Mouse (Mus musculus) splenic B cell, adult 2 months (primary cell): Measurements from ENCODE around the gene Papss1.
A peak's percentile ranks its signal among the peaks of the same experiment; 100 is the strongest.

ENCODE experiments used
- DNase-seq: peaks from one replicate; pipeline ENCODE4 v3.0.0-alpha.2; 2011; ENCODE audit warnings: low read depth, low spot score
- H3K27me3 ChIP-seq: 2 replicates; pipeline ENCODE4 v1.6.1; 2012; ENCODE audit warnings: mild to moderate bottlenecking, low read length, moderate library complexity, mixed read lengths; ENCODE audit not compliant: control insufficient read depth, poor library complexity, insufficient read depth, severe bottlenecking
- H3K36me3 ChIP-seq: 2 replicates; pipeline ENCODE4 v1.6.1; 2012; ENCODE audit warnings: mild to moderate bottlenecking, low read length, moderate library complexity, mixed read lengths; ENCODE audit not compliant: control insufficient read depth, poor library complexity, insufficient read depth, severe bottlenecking

The Papss1 gene

DNA sequence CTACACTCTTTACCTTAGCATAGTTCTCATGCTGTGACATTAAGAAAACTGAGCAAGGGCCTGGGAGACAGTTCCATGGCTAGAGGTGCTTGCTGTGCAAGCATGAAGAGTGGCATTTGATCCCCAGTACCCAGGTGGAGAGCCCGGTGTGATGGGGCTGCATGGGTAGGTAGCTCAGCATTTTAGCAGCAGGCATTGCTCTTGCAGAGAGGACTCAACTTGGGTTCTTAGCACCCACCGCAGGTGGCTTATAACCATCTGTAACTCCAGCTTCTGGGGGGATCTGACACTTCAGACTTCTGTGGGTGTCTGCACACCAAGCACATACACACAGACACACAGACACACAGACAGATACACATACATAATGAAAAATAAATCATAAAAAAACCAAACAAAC, 69.5 kb downstream of the Papss1 start:
- H3K36me3 ChIP-seq: no peaks in the 10 kb centered on the region; the same call in 1 of the 2 replicates
- no peak for DNase-seq
- H3K27me3 ChIP-seq: no peaks in the 10 kb centered on the region

DNA sequence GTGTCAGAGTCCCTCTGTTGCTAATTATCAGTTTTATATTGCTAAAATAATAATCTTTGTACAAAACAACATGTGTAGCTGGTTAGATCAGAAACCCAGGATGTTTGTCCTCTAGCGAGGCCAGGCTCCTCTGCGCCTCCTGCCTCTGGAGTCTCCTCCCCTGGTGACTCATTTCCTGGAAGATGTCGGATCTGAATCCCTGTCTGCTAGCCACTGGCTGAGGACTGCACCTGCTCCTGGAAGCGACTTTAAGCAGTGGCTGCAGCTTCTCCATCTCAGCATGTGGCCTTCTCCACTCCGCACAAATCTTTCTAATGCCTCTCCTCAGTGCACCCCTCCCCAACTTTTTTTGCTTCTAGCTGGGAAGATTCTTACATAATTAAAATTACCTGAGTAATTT, 71.6 kb downstream of the Papss1 start:
- DNase-seq: no peak
- Histone ChIP-seq H3K27me3 (no peaks in the 10 kb centered on the region), H3K36me3 (no peaks in the 10 kb centered on the region; the same call in 1 of the 2 replicates)

- Histone ChIP-seq H3K27me3 (no peaks in the 10 kb centered on the region), H3K36me3 (no peaks in the 10 kb centered on the region; the same call in 1 of the 2 replicates)
- DNase-seq: no peak
These were observed 72.4 kb downstream of the Papss1 start for GRCm38 (mm10) chr3:131637008-131637407.

DNA sequence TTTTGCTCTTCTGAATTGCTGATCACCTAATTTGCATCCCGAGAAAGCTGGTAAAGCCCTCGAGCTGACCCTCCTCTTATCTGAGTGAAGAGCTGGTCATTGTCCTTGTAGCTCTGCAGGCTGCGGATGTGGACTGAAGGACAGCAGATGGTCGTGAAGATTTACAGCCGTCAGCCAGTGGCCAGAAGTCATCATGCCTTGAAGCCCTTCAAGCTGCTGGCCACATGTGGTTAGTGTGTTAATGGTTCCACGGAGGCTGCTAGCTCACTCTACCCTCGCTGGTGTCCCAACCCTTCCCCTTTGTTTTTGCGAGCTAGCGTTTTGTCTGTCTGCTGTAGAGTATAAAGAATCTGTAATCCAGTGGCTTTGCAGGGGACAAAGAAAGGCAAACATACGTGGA, 73.1 kb downstream of the Papss1 start:
- no peaks in the 10 kb centered on the region for H3K27me3 ChIP-seq
- no peaks in the 10 kb centered on the region; the same call in 1 of the 2 replicates for H3K36me3 ChIP-seq
- no peak for DNase-seq

DNA sequence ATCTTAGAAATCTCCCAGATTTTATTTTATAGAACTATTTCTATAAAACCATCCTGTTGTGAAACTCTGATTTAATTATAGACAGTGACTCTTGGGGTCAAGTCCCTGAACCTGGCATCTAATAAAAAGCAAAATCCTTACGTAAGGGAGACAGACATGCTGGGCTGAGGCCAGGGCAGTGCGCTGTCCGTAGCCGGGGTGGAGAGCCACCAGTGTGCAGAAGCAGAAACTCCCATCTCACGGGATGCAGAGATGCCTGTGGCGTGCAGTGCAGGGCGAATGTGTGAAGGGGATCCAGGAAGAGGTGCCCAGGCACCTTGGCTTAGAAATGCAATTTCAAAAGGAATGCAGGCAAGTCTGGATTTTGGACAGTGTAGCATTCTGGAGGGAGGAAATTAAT, 73.6 kb downstream of the Papss1 start:
- Histone ChIP-seq H3K36me3 (no peaks in the 10 kb centered on the region; the same call in 1 of the 2 replicates), H3K27me3 (no peaks in the 10 kb centered on the region)
- DNase-seq: no peak

DNA sequence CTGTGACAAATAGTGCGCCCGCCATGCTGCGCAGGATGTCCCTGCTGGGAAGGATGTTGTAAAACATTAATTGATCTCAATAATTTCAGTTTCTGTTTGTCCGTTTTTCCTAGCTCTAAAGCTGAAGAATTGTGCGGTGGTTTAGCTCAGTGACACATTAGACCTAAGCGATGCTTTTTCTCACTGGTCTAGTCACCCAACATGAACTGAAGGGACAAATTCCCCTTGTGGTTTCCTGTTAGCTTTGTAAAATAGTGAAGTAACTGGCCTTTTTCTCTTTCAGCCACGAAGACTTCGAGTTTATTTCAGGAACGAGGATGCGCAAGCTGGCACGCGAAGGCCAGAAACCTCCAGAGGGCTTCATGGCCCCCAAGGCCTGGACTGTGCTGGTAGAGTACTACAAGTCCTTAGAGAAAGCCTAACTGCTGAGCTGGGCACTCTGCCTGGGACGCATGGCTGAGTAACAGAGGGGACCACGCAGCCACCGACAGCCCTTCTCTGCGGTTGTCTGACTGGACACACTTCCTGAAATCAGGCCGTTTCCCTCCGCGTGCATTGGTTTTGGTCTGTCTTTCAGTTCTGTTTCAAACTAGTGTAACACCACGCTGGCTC, 78.2 kb downstream of the Papss1 start:
- Histone ChIP-seq H3K36me3 (no peaks in the 10 kb centered on the region), H3K27me3 (no peaks in the 10 kb centered on the region)
- DNase-seq: peak; percentile 43

DNA sequence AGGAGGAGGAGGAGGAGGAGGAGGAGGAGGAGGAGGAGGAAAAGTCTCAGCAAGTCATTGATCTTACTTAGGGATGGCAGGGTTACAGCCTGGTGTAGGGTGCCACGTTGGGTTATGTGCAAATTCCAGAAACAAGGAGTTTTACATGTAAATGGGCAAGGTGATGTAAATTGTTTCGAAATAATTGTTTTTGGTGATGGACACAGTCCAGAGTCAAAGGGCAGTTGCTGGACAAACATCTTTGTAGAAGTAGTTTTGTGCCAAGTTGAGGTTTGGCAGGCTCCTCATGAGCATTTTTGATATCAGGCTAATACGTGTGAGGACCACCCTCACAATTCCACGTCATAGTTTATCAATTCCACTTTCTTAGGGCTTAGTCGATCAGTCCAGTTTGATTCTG, 80.6 kb downstream of the Papss1 start:
- no peak for DNase-seq
- Histone ChIP-seq H3K27me3 (no peaks in the 10 kb centered on the region), H3K36me3 (no peaks in the 10 kb centered on the region)

- Histone ChIP-seq H3K36me3 (no peaks in the 10 kb centered on the region), H3K27me3 (no peaks in the 10 kb centered on the region)
- DNase-seq: no peak
These were observed 89.8 kb downstream of the Papss1 start for GRCm38 (mm10) chr3:131654366-131654765.

- no peaks in the 10 kb centered on the region for H3K36me3 ChIP-seq
- no peaks in the 10 kb centered on the region for H3K27me3 ChIP-seq
- DNase-seq: no peak
These were observed 91.5 kb downstream of the Papss1 start for GRCm38 (mm10) chr3:131656032-131656431.

- Histone ChIP-seq H3K27me3 (no peaks in the 10 kb centered on the region), H3K36me3 (no peaks in the 10 kb centered on the region)
- no peak for DNase-seq
These were observed 95.6 kb downstream of the Papss1 start for GRCm38 (mm10) chr3:131660126-131660525.

- no peak for DNase-seq
- no peaks in the 10 kb centered on the region for H3K27me3 ChIP-seq
- H3K36me3 ChIP-seq: no peaks in the 10 kb centered on the region
These were observed 96.1 kb downstream of the Papss1 start for GRCm38 (mm10) chr3:131660629-131661028.

DNA sequence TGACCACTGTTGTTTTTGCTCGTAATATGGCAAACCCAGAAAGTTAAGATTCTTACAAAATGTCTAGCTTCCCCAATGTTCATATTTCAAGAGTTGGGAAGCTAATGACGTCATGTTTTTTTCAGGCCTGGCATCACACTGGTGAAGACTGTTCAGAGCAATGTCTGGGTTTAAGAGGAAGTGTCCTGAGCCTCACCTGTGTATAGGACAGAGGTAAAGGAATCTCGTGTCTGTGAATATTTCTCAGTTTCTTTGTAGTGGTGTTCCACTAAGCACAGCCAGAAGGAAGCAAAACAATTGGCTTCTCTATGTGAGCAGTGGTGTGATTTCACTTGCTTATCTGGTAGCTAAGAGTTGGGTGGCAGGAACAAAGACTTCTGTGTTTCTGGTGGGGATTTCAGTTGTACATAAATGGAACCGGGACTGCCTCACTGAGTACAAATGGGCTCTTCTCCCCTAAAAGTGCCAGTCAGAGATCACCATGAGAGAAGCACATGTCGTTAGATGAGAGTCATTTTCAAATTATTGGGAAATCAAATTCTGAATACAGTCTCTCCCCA, 98.1 kb downstream of the Papss1 start:
- Histone ChIP-seq H3K27me3 (no peaks in the 10 kb centered on the region), H3K36me3 (no peaks in the 10 kb centered on the region)
- DNase-seq: no peak

DNA sequence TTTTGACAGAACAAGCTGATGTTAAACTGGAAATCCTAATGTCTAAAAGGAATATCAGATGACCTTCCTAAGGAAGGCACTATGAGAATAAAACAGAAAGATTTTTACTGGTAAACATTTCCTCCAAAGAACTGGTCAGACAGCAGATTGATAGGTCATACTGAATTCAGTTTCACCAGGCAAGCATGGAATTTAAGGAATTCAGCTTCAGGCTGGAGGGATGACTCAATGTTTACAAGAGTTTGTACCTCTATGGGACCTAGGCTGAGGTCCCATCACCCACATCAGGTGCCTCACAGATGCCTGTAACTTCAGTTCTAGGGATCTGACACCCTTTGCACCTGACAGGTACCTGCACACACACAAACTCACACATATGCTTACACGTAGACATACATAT, 105.3 kb downstream of the Papss1 start:
- Histone ChIP-seq H3K27me3 (no peaks in the 10 kb centered on the region), H3K36me3 (no peaks in the 10 kb centered on the region)
- DNase-seq: no peak

DNA sequence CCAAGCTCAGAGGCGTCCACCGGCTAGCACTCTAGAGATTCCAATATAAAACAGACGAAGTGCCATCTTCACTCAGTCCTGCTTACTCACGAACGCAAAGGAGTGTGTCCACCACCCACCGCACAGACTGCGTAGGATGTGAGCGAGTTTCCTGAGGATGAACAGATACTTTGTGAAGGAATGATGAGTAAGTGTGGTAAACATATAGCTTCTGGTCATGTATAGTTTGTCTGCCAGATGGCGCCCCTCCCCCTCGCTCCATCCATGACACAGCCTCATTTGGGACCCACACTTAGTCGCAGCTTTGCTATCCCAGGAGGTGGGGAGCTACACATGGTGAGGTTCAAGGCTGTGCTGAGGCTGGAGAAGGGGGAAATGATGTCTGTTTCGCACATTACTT, 121.5 kb downstream of the Papss1 start:
- no peak for DNase-seq
- H3K36me3 ChIP-seq: no peaks in the 10 kb centered on the region
- H3K27me3 ChIP-seq: no peaks in the 10 kb centered on the region

- DNase-seq: no peak
- H3K36me3 ChIP-seq: no peaks in the 10 kb centered on the region
- no peaks in the 10 kb centered on the region for H3K27me3 ChIP-seq
These were observed 125.4 kb downstream of the Papss1 start for GRCm38 (mm10) chr3:131689949-131690348.

- no peak for DNase-seq
- H3K36me3 ChIP-seq: no peaks in the 10 kb centered on the region
- H3K27me3 ChIP-seq: no peaks in the 10 kb centered on the region
These were observed 126.0 kb downstream of the Papss1 start for GRCm38 (mm10) chr3:131690543-131690942.
